Mouse (Mus musculus): ENCODE measurements around the gene Rab11a.
"Not testable (repeated sequence)": the region's sequence is repeated elsewhere in the genome, so short reads cannot be mapped to it uniquely, and the experiment has no call there.

The Rab11a gene

DNA sequence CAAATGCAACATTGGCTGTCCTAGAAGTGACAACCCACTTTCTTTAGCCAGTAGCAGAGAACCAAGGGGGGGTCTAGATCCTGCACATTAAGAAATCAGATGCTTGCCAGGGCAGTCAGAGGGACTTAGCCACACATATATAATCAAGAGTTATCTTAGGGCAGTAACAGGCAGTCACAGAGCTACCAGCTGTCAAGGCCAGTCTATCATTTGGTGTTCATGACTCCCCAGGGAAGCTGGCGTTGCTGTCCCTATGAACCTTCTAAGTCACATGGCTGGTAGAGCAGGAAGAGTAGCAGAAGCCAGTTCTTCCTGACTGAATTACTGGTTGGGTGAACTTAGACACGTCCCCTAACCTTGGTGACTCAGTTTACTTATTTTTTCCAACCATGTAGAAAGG lies 44.5 kb downstream of the Rab11a start:
- DNase-seq (ENCODE audit: low spot score in 2 of 2): no peak

DNA sequence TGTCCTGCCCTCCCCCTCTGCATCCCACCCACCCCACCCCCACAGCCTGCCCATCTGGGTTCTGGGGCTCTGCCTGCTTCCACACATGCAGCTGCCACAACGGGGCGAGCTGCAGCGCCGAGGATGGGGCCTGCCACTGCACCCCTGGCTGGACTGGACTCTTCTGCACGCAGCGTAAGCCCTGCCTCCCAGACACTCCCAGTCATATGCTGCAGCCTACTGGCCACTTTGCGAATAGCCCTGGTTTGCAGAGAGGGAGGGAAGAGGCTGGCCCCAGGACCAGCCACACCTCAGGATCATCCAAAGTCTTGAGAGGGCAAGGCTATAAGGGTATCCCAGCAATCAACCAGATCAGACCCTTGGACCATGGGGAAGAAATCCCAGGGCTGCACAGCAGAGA lies 46.4 kb downstream of the Rab11a start:
- peak; percentile 15 to 41 for DNase-seq (ENCODE audit: low spot score in 2 of 2)

- no peak for DNase-seq (ENCODE audit: low spot score in 2 of 2)
Observed at GRCm38 (mm10) chr9:64690771-64691170, 46.8 kb downstream of the Rab11a start.

- no peak for DNase-seq (ENCODE audit: low spot score in 2 of 2)
Observed at GRCm38 (mm10) chr9:64688015-64688394, 49.6 kb downstream of the Rab11a start.

DNA sequence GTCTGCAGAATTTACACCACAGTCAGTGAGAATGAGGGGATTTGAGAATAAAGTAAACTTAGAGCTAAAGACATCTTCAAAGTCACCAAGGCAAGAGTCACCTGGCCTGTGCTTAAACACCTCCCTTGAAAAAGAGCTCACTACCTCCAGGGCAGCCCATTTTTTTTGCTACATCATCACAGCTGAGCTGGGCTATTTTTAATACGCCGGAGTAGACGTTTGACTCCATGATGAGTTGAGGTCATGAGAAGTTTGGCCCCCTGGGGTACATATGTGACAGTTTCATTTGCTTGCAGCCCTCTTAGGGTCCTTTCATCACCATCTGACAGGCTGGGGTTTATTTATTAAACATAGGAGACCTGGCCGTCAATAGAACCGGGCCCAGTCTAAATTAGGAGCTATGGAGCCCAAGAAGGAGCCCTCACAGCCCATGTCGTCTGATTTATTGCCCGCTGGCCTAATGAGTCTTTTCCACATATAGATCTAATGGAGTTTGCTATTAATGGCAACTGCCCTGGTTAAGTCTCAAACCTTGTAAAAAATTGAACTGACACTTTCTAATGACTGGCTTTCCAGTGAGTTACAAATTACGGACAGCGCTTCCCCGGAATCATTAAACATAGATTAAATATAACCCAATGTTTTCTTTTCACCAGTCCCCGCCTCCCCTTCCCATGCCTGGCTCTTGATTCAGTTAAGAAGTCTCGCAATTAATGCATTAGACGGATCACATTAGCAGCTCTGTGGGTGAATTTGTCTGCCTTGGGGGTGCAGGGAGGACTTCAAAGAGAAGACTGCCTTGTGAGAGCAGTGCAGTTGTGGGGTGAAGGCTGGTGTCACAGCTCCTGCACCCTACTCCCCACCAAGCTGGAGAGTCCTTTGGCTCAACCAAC lies 50.2 kb downstream of the Rab11a start:
- DNase-seq (ENCODE audit: low spot score in 2 of 2): no peak

DNA sequence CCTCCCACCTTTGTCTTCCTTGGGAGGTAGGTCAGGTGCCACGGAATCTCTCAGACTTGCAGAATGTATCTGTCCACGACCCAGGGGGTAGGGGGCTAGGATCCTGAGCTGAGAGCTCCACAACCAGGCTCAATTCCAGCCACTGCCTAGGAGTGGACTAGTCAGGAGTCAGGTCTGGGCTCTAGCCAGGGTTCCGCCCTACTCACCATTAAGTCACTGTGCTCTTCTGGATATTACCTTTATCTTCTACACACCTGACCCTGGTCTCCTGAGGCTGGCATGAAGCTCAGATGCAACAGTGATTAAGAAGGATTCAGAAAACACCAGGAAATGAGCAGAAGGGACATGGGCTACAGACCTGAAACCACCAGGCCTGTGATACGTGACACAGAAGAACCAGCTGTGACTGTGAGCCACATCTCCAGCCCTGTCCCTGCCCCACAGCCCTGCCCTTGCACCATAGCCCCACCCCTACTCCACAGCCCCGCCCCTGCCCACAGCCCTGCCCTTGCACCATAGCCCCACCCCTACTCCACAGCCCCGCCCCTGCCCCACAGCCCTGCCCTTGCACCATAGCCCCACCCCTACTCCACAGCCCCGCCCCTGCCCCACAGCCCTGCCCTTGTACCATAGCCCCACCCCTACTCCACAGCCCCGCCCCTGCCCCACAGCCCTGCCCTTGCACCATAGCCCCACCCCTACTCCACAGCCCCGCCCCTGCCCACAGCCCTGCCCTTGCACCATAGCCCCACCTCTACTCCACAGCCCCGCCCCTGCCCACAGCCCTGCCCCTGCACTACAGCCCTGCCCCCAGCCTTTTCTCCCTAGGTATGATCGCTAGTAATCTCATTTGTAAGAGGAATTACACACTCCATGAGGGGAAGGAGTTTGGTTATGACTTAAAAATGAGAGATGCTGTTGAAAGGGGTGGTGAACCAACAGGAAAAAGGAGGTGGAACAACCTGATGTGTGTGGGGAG lies 65.9 kb downstream of the Rab11a start:
- DNase-seq (ENCODE audit: low spot score in 2 of 2): not testable (repeated sequence)

GRCm38 (mm10) chr9:64668001-64668400 lies 69.6 kb downstream of the Rab11a start:
- no peak for DNase-seq (ENCODE audit: low spot score in 2 of 2)

DNA sequence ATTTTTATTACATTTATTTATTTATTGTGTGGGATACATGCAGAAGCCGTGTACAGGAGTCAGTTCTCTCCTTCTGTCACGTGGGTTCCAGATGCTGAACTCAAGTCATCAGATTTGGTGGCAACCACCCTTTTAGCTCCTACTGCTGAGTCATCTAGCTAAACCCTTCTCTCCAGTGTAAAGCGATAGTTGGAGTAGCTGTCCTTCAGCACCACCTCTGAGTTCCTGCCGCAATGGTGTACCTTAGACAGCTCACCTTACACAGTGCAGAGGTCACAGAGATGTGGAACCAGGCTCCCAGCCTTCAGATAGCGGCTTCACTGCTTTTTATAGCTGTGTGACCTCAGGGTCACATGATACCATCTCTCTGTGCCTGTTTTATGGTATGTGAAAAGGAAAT lies 70.0 kb downstream of the Rab11a start:
- DNase-seq (ENCODE audit: low spot score in 2 of 2): no peak

GRCm38 (mm10) chr9:64666549-64666948 lies 71.0 kb downstream of the Rab11a start:
- DNase-seq (ENCODE audit: low spot score in 2 of 2): no peak
